Mouse (Mus musculus) CH12.LX (cell line): ENCODE measurements around the gene Nr5a2. TPM values are rescaled to one million over a fixed set of nuclear protein-coding genes. Genes with fewer than 3 reads are reported as not detected.

Experiments
- DNase-seq: peaks from one replicate; pipeline ENCODE4 v3.0.0-alpha.2; 2013; ENCODE audit errors: extremely low read depth
- H3K27ac ChIP-seq: 2 replicates; pipeline ENCODE4 v1.5.1; 2012; ENCODE audit warnings: low read depth, mild to moderate bottlenecking, control low read depth, moderate library complexity; ENCODE audit not compliant: insufficient read depth
- H3K27me3 ChIP-seq: replicated peaks from 2 replicates; pipeline ENCODE3; 2012; ENCODE audit warnings: inconsistent platforms
- H3K36me3 ChIP-seq, 2 experiments: replicated peaks in 1 of 2; 2 replicates each; pipeline versions ENCODE3 to v1.6.1; 2012; ENCODE audit warnings: inconsistent platforms in 1 of 2, low read length in 1 of 2, mild to moderate bottlenecking in 1 of 2, mixed read lengths in 1 of 2, moderate library complexity in 1 of 2; ENCODE audit not compliant: control insufficient read depth in 1 of 2, insufficient read depth in 1 of 2
- H3K4me1 ChIP-seq, 2 experiments: 2 replicates each; pipeline ENCODE4 v1.6.1; 2012; ENCODE audit warnings: inconsistent platforms in 1 of 2, moderate library complexity in 1 of 2; ENCODE audit not compliant: insufficient read depth in 2 of 2, control insufficient read depth in 1 of 2
- H3K4me2 ChIP-seq: 2 replicates; pipeline ENCODE4 v1.6.1; 2012; ENCODE audit warnings: low read depth, mild to moderate bottlenecking, control low read depth; ENCODE audit not compliant: poor library complexity, insufficient read depth, severe bottlenecking
- H3K4me3 ChIP-seq, 3 experiments: fragments of 150-350 bp in 1 of 3; sonication (generic) in 1 of 3; replicated peaks in 1 of 3; 2 replicates each; pipeline versions ENCODE3 to v1.5.1; 2011 to 2012; ENCODE audit warnings: low read depth in 2 of 3, low read length in 2 of 3, mild to moderate bottlenecking in 2 of 3, moderate library complexity in 2 of 3, control low read depth in 1 of 3, improper control_type of control experiment in 1 of 3, inconsistent platforms in 1 of 3, mixed read lengths in 1 of 3; ENCODE audit not compliant: poor library complexity in 1 of 3
- H3K79me2 ChIP-seq: replicated peaks from 2 replicates; pipeline ENCODE4 v1.6.1; 2012; ENCODE audit warnings: mild to moderate bottlenecking, moderate library complexity; ENCODE audit not compliant: control insufficient read depth, poor library complexity, insufficient read depth, severe bottlenecking; ENCODE audit errors: extremely low read depth
- H3K9ac ChIP-seq: 2 replicates; pipeline ENCODE4 v1.6.1; 2012; ENCODE audit warnings: low read depth, mild to moderate bottlenecking, control low read depth, moderate library complexity; ENCODE audit not compliant: insufficient read depth
- H3K9me3 ChIP-seq: replicated peaks from 2 replicates; pipeline ENCODE3; 2012; ENCODE audit warnings: low read length, inconsistent platforms, mixed read lengths
- CHD1 ChIP-seq: IDR thresholded peaks from 2 replicates; pipeline ENCODE4 v1.6.1; 2012; ENCODE audit warnings: low read depth, low read length, improper control_type of control experiment, inconsistent platforms
- ELF1 ChIP-seq: IDR thresholded peaks from 2 replicates; pipeline ENCODE4 v1.6.1; 2014; ENCODE audit warnings: low read depth, mild to moderate bottlenecking, inconsistent platforms, low read length, improper control_type of control experiment
- EP300 ChIP-seq: IDR thresholded peaks from 2 replicates; pipeline ENCODE4 v1.6.1; 2011; ENCODE audit warnings: low read length, improper control_type of control experiment
- ETS1 ChIP-seq: conservative IDR thresholded peaks from 2 replicates; pipeline ENCODE4 v1.6.1; 2012; ENCODE audit warnings: low read depth, mild to moderate bottlenecking, inconsistent platforms, low read length, improper control_type of control experiment, moderate library complexity
- MAZ ChIP-seq: IDR thresholded peaks from 2 replicates; pipeline ENCODE4 v1.6.1; 2012; ENCODE audit warnings: low read depth, mild to moderate bottlenecking, inconsistent platforms, low read length, improper control_type of control experiment, moderate library complexity
- MYC ChIP-seq: IDR thresholded peaks from 2 replicates; pipeline ENCODE4 v1.6.1; 2011; ENCODE audit warnings: low read depth, mild to moderate bottlenecking, improper control_type of control experiment, low read length
- NRF1 ChIP-seq: IDR thresholded peaks from 2 replicates; pipeline ENCODE4 v1.6.1; 2014; ENCODE audit warnings: low read depth, mild to moderate bottlenecking, inconsistent platforms, low read length, improper control_type of control experiment, moderate library complexity
- PAX5 ChIP-seq: IDR thresholded peaks from 2 replicates; pipeline ENCODE4 v1.6.1; 2012; ENCODE audit warnings: low read length, inconsistent platforms, mixed read lengths
- POLR2A ChIP-seq: IDR thresholded peaks from 2 replicates; pipeline ENCODE4 v1.6.1; 2011; ENCODE audit warnings: low read depth, mild to moderate bottlenecking, improper control_type of control experiment, low read length
- RAD21 ChIP-seq: IDR thresholded peaks from 2 replicates; pipeline ENCODE4 v1.6.1; 2011; ENCODE audit warnings: low read depth, mild to moderate bottlenecking, low read length, improper control_type of control experiment, moderate library complexity
- RCOR1 ChIP-seq: conservative IDR thresholded peaks from 2 replicates; pipeline ENCODE4 v1.6.1; 2012; ENCODE audit warnings: low read depth, mild to moderate bottlenecking, inconsistent platforms, low read length, improper control_type of control experiment
- SMC3 ChIP-seq: IDR thresholded peaks from 2 replicates; pipeline ENCODE4 v1.6.1; 2011; ENCODE audit warnings: low read depth, low read length, improper control_type of control experiment
- TCF12 ChIP-seq: IDR thresholded peaks from 2 replicates; pipeline ENCODE4 v1.6.1; 2014; ENCODE audit warnings: low read depth, mild to moderate bottlenecking, inconsistent platforms, low read length, improper control_type of control experiment
- UBTF ChIP-seq: IDR thresholded peaks from 2 replicates; pipeline ENCODE4 v1.6.1; 2012; ENCODE audit warnings: low read depth, mild to moderate bottlenecking, inconsistent platforms, low read length, improper control_type of control experiment, moderate library complexity
- USF1 ChIP-seq: IDR thresholded peaks from 2 replicates; pipeline ENCODE4 v1.6.1; 2014; ENCODE audit warnings: low read depth, mild to moderate bottlenecking, inconsistent platforms, low read length, improper control_type of control experiment
- ZKSCAN1 ChIP-seq: IDR thresholded peaks from 2 replicates; pipeline ENCODE4 v1.6.1; 2012; ENCODE audit warnings: low read depth, inconsistent platforms, low read length, improper control_type of control experiment, borderline replicate concordance
- ZMIZ1 ChIP-seq: IDR thresholded peaks from 2 replicates; pipeline ENCODE4 v1.6.1; 2012; ENCODE audit warnings: low read depth, mild to moderate bottlenecking, inconsistent platforms, low read length, improper control_type of control experiment
- dilution Hi-C: fragments of 300-500 bp; cut with MboI; formaldehyde crosslinking; loops from 2 replicates; pipeline ENCODE4 v1.14.3; 2020; ENCODE audit warnings: low sequenced_read_pairs; ENCODE audit not compliant: extremely low pct_unique_long_range_greater_than_20kb, extremely low pct_ligation_motif_present
- in situ Hi-C: fragments of 300-500 bp; cut with MboI; formaldehyde crosslinking; loops from 3 replicates; pipeline ENCODE4 v1.14.3; 2019; ENCODE audit warnings: low sequenced_read_pairs, low pct_ligation_motif_present, low pct_unique_long_range_greater_than_20kb, mixed read lengths
- polyA plus RNA-seq: library from polyadenylated mRNA; unstranded; fragments of >175 nt; gene quantifications from 2 replicates; pipeline ENCODE4 v1.2.1, GENCODE M21; 2012; ENCODE audit warnings: low read depth; ENCODE audit not compliant: insufficient read length
- total RNA-seq, 2 experiments: library from RNA; depleted of rRNA; stranded (reverse); fragments of 300-350 nt in 1 of 2; fragments of >200 nt in 1 of 2; gene quantifications; 2 replicates each; pipeline ENCODE4 v1.2.3; 2012 to 2014

Gene Nr5a2
- total and polyA plus RNA-seq, 3 experiments = 0.47 to 1.3 (median 0.77) TPM

DNA sequence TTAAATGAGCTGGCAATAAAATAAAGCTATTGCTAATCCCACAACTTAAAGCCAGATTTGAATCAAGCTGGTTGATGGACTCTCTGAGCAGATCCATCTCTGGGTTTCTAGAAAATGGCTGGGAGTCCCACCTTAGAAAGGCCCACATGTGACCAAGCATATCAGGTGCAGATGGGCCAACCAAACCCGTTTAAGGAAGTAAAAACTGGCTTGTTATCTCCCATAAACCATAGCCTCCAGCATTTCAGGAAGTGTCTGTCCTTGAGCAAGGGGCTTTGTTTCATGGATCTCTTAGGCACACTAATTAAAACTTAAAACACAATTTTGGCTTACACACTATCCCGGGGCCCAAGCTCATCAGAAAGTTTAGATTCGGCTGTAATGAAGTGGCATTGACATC lies 13.8 kb upstream of the Nr5a2 start:
- Histone ChIP-seq H3K79me2 (no peaks in the 10 kb centered on the region), H3K27me3 (no peaks in the 10 kb centered on the region)
- TF ChIP-seq CHD1 = no peak
- TF ChIP-seq TCF12 = no peak
- no peak for TF ChIP-seq EP300
- no peak for TF ChIP-seq ZKSCAN1
- TF ChIP-seq ZMIZ1 = no peak
- TF ChIP-seq, all 38 proteins: peak for 0
- H3K36me3 ChIP-seq = no peaks in the 10 kb centered on the region
- peaks cover 0 to 4% of the 10 kb centered on the region in 2 experiments; a peak in 1 of 4 replicates for H3K4me1 ChIP-seq
- H3K4me3 ChIP-seq = no peak overlapping the region
- no peak overlapping the region for H3K27ac ChIP-seq
- no peak for DNase-seq
- no peak overlapping the region for H3K9ac ChIP-seq
- H3K9me3 ChIP-seq = no peaks in the 10 kb centered on the region
- H3K4me2 ChIP-seq = no peak overlapping the region
- in situ Hi-C loops = no loop called here
- dilution Hi-C loops = no loop called here

DNA sequence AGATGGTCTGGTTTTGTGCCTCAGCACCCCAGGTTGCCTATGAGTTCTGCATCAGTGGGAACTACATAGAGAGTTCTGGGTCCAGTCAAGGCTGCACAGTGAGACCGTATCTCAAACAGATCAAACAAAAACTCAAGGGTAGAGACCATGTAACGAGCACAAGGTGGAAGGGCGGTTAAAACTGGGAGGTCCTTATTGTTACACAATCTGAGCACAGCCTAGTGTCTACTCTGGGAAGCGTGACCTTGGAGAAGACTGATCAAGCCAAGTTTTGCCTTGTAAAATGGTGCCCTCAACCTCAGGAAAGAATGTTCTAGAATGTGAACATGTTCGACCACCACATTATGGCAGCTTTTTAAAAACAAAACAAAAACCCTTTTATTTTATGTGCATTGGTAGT lies 12.8 kb upstream of the Nr5a2 start:
- Histone ChIP-seq H3K9me3 (no peaks in the 10 kb centered on the region), H3K27ac (no peak overlapping the region), H3K4me2 (no peak overlapping the region)
- TF ChIP-seq UBTF (no peak), NRF1 (no peak), ETS1 (no peak), PAX5 (no peak), CHD1 (no peak), RCOR1 (no peak), ZKSCAN1 (no peak), USF1 (no peak), MAZ (no peak), RAD21 (no peak), MYC (no peak), SMC3 (no peak), ELF1 (no peak), POLR2A (no peak), TCF12 (no peak)
- TF ChIP-seq, all 38 proteins: peak for 0
- DNase-seq = no peak
- Histone ChIP-seq H3K36me3 (no peaks in the 10 kb centered on the region), H3K27me3 (no peaks in the 10 kb centered on the region), H3K9ac (no peak overlapping the region), H3K4me3 (no peak overlapping the region), H3K4me1 (peaks cover 0 to 4% of the 10 kb centered on the region in 2 experiments; a peak in 1 of 4 replicates), H3K79me2 (no peaks in the 10 kb centered on the region)
- in situ Hi-C loops (no loop called here), dilution Hi-C loops (no loop called here)
